Mouse (Mus musculus) spleen, adult 12 weeks (tissue): ENCODE measurements around the gene P2rx1.

ENCODE experiments used
- DNase-seq: peaks from one replicate; pipeline ENCODE4 v3.0.0; 2022; ENCODE audit warnings: low spot score

The P2rx1 gene

DNA sequence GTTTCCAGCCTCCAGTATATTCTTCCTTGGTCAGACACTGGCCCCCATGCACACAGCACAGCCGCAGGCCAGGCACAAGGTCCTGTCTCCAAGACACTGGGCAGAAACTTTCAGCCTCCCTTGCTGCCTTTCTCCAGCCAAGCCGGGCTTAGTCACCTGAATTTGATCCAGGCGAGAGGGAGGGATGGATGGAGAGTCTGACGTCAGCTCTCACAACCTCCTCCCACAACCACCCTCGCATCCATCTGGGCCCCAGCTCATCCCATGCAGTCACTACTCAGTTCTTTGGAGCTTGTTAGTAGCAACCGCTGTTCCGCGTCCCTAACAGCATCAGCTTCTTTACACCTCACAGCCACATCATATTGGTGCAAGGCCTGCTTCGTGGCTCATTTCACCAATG, 24.2 kb downstream of the P2rx1 start:
- no peak for DNase-seq

DNA sequence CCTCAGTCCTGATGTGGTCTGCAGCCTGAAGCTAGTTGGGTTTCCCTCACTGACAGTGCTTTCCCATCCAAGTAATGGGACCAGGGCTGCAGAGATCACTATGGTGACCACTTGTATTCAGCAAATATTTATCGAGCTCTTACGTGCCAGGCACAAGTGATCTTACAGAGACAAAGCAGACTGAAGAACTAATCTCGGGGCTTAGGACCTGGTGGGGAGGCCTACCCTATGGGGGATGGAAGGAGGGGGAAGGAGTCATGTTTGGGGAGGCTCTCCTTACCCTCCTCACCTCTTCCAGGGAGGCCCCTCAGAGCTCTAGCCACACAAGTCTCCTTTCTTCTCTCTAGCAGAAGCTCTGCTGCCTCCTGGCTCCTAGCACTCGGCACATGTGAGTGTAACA, 24.9 kb downstream of the P2rx1 start:
- DNase-seq, result no peak

DNA sequence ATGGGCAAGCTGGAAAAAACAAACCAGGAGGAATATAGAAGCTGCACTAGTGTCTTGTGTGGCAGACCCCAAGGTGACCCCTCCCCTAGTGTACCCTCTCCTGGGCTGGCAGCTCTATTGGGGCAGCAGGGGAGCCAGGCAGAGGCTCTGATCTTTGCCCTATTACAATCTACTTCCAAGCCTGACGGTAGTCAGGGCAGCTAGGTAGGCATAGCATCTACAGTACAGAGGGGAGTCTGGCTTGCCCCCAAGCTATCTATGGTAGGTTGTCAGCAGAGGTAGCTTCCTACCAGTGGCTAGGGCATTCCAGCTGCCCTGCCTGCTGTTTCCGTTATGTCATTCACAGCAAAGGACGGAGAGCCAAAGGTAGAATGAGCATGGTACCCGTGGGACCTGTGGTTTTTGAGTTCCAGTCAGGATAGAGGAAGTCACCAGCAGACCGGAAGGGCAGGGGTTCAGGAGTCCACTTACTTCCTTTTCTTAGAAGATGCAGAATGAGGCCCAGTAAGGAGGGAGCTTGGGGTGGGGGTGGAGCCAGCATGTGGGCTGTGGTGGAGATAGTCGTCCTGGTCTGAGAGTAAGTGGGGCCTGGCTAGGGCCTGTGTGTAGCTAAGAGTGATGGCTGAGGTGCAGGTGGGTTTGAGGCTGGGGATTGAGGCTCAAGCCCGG, 25.5 kb downstream of the P2rx1 start:
- DNase-seq, result peak; percentile 39

DNA sequence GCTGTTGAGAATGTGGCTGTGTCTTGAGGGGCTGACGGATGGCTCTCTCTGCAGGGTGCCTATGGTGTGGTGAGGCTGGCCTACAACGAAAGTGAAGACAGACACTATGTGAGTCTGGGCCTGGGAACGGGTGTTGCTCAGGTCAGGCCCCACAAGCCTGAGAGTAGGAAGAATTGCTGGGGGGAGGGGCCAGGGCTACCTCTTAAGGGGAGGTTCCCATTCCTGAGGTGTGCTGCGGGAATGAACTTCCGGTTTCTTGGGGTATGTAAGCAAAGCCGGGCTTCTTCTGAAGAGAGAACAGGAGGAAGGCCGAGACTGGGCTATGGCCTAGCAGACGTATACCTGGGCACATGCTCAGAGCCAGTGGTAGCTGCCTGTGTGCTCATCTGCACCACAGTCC, 28.1 kb downstream of the P2rx1 start:
- no peak for DNase-seq

DNA sequence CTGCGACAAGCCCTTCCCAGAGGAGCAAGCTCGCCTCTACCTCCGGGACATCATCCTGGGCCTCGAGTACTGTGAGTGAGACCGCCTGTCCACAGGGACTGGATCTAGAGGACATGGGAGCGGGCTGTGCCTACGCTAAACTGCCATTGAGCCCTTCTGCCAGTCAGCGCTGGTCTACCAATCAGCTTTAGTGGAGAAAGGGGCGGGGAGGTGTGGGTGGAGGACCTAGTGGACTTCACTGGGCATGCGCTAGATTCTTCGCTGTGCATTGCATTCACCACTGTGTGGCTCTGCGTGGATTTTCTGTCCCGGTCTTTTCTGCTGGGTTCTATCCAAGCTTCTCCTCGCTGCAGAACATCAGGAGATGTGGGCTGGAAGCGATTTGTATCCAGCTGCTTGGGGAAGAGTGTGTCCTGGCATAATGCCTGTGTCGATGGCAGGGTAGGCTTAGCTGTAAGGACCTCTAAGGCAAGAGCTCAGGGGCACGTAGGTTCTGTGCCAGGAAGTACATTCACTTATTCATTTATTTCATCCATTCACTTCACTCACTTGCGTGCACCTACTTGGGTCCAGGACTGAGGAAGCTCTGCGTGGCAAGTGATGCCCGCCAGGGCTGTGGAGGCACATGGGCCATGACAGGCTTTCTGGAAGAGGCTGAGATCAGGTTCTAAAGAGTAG, 32.1 kb downstream of the P2rx1 start:
- DNase-seq, result peak; percentile 55

DNA sequence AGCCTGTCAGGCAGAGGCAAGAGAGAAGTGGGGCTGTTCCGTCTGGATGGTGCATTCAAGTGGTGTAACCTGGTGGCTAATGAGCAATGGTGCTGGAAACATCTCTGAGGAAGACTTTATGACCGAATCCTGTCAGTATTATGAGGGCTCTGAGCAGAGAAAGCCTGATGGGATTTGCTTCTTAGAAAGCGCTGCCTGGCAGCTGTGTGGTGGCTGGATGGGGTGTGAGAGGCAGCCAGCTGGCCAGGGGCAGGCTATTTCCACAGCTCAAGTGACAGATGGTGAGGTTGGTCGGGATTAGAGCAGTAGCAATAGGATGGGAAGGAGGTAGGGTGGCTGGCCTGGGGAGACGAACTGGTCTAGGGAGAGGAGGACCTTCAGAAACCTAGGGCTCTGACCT, 32.6 kb downstream of the P2rx1 start:
- no peak for DNase-seq

DNA sequence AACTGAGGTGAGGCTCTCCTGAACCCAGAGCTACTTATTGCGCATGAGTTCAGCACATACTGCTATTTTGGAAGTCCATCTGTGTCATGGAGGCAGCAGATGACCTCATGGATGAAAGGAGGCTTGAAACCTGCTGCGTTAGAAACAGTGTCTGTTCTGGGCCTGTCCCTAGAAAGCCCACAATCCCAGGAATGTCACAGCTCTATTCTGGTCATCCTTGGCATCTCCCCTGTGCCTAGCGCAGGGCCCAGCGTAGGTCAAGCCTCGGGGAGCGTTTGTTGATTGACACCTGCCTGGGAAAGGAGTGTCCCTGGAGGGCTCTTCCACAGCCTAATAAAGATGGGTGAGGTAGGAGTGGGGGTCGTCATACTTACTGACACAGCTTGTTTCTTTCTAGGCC, 37.2 kb downstream of the P2rx1 start:
- DNase-seq, result no peak

DNA sequence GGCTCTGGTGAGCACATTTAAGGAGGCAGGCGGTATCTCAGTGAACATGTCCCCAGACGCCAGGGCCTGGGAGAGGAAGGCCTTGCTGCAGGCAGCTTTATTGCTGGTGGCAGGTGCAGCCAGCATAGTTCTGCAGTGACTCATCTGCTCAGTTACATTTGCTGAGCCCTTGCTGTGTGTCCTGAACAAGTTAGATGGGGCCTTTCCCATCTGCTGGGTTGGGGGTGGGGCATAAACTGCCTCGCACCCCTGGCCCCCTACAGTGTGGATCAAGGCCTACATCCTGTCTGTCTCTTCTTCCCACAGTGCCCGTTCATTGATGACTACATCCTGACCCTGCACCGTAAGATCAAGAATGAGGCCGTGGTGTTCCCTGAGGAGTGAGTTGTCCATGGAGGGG, 38.0 kb downstream of the P2rx1 start:
- no peak for DNase-seq

DNA sequence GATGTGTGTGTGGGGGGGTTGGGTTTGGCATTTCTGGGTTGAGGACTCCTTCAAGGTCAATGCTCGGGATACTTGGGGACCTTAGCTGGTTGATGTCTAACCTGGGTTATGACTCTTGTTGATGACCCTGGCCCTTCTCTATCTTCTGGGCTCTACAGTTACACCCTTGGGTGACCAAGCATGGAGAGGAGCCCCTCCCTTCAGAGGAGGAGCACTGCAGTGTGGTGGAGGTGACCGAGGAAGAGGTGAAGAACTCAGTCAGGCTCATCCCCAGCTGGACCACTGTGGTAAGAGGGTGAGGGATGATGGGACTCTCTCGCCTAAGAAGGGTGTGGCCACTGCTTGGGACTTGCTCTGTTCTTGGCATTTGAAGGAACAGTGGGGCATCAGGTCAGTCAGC, 38.8 kb downstream of the P2rx1 start:
- no peak for DNase-seq

DNA sequence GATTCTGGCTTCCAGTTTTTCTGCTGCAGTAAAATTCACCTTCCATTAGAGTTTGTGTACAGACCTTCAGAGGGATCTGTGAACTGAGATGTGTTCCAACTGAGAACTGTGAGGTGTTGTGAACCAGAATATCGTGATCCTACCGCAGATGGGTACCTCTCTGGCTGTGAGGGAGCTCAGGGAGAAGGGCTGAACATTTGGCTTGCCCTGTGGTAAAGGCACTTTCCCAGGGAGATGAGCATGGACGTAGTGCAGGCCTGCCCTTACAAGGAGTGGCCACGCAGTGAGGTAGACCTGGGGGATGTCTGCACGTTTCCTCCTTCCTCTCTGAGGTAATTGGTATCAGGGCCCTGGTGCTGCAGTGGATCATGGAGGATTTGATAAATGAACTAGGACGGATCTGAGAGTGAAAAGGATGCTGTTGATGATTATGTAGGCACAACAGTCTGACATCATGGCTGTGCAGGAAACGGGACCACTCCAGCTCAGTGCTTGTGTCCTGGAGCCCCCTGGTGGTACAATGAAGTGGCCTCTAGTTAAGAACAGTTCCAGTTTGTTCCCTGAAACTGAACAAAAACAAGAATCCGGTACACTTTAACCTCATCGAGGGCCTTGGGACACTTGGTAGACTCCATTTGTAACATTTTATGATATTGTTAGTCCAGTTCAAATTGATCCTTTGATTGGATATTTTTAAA, 40.3 kb downstream of the P2rx1 start:
- DNase-seq, result no peak

DNA sequence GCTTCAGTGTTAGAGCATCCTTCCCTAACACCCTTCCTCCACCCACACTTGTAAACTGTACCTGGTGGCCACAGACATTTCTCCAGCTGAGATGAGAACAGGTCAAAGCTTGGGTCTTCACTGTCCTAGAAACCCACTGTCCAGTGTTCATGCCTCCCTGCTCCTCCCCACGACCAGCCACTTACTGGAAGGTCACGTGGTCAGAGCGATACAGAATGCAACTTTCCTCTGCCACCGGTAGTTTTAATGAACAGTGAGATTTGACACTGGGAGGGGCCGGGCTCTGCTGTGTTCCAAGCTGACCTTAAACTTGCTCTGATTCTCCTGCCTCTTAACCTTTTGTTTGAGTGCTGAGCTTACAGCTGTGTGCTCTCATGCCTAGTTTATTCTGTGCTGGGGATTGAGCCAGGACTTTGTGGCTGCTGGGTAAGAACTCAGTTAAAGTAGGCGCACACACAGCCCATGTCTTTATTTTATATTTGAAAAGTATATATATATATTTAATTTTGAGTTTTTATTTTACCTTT, 45.4 kb downstream of the P2rx1 start:
- no peak for DNase-seq

DNA sequence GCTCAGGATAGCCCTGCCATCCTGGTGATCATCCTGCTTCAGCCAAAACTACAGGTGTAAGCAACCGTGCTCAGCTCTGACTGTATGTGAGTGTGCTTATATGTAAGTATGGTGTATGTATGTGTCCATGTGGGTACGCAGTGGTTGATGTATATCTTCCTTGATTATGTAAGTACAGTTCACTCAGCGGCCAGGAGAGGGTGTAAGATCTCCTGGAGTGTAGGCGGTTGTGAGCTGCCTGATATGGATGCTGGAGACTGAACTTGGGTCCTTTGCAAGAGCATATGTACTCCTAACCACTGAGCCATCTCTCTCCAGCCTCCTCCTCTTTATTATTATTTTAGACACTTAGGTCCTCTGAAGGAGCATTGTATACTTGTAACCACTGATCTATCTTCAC, 45.9 kb downstream of the P2rx1 start:
- no peak for DNase-seq

DNA sequence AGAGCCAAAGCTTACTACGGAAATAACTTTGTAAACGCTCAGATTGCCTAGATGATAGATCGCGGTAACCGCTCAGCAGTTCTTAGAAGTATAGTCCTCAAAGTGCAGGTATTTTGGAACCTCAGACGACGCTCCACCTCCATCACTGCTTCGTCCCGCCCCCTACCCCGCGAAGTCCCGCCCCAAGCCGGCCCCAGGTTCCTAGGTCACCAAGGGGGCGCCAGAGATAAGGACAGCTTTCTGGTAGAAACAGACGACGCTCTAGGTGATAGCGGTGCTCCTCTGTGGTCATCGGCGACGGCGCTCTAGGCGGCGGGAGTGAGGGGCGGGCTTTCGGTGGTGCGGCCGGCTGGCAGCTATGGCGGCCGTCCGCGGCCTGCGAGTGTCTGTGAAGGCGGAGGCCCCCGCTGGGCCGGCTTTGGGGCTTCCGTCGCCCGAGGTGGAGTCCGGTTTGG, 48.7 kb downstream of the P2rx1 start, which contains the start of gene Ncbp3:
Ncbp3 (plus strand) TSS at position 242 of the 455 bp plus-strand sequence.
- DNase-seq, result peak; percentile 96

DNA sequence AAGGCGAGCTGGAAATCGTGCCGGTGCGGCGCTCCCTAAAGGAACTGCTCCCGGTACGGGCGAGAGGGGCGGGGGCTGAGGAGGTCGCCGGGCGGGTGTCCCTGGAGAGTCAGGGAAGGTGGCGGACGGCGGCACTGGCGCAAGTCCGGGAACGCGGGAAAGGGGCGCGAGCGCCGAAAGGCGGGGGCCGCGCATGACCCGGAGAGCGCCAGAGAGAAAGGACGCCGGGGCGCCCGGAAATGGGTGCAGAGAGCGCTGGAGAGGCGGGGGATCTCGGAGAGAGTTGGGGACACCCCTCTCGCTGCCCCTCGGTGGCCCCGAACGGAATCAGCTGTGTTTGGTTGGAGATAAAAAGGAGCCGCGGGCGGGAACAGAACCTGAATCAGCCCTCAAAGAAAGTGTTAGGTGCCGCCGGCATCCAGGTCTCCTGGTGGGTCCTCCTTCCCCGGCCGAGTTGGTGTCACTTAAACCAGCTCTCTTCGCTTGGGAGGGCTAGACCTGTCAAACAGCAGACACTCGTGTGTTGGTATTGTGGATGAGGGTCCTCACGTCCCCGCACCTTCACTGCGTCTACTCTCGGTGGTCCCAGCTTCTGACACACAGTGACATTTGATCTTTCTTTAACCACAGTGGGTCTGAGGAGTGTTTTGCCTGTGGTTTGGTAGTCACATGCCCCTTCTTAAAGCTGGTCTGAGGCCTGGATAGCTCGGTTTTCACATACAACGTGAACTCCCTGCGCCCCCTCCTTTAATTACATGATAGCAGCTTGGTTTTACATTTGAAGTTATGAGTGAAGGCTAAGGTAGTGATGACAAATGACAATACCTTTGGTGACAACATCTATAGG, 49.4 kb downstream of the P2rx1 start:
- no peak for DNase-seq

DNA sequence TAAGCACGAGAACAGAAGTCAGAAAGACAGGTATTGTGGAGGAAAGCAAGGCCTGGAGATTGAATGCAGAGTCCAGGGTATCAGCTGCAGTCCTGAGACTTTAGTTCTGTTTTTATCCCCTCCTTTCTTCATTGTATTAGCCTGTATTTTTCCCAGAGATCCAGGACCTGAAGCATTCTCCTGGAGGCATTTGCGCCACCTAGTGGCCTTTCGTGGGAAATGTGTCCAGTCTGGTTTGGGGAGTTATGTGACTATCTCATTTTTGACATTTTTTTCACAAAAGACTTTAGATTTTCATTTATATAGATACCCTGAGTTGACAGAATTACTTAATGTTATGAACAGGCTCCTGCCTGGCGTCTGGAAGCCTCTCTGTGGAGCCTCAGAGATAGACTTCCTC, 50.4 kb downstream of the P2rx1 start:
- DNase-seq, result peak; percentile 61

DNA sequence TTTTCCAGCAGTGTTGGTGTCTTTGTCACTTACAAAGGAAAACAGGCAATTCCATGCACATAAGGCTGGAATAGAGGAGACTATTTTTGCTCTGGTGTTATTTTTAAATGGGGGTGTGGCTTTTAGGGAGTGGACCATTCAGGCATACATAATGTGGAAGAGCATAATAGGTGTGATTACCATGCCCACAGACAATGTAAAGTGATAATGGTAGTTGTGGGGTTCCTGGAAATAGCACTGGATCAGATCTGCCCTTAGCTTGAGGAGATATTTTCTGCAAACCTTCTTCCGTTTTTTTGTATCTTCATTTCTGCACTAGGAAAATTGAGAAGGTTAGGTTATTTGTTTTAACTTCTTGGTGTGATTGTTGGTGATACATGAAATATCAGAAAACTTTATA, 53.9 kb downstream of the P2rx1 start:
- no peak for DNase-seq

DNA sequence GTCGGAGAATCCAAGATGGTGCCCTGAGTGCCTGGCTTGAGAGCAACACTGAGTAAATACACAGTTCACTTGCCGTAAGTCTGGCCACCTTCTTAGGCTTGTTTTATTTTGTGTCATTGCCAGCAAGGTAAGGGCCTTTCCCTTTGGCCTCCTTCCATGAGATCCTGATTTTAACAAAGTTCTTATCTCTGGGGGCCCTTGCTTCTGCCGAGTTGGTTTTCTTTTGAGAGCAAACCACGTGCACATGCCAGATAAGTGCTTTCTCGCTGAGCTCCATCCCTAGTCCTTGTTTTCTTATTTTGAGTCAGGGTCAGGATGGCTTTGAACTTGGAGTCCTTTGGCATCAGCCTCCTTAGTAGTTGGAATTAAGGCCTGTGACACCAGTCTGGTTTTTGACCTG, 58.8 kb downstream of the P2rx1 start:
- no peak for DNase-seq

DNA sequence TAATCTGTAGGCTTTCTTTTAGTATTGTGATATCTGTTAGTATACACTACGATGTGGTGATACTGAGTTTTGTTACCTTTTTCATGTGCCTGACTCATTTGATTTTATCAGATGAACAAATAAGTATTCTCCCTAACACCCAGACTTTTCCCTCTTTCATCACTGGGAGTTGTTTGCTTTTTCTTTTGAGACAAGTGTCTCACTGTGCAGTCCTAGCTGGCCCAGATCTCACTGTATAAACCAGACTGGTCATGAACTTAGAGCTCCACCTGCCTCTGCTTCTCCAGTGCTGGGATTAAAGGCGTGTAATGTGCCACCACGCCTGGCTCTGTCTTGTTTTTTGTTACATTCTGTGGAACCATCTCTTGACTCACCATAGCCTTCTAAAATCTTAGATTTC, 60.7 kb downstream of the P2rx1 start:
- DNase-seq, result no peak

DNA sequence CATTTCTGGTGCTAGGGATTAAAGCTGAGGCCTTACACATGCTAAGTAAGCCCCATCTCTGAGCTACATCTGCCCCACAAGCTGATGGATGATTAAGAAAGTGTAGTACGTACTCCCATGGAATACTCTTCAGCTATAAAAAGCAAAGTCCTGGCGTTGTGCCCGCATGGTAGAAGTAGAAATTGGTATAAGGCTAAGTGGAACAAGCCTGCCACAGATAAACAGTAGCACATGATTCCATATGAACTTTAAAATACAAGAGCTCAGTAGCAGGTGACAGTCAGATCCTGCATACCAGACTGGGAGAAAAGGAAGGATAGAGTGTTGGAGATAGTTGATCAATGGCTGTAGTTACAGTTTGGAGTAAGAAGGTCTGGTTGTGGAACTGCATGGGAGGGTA, 62.5 kb downstream of the P2rx1 start:
- no peak for DNase-seq
